Mouse (Mus musculus) erythroblast, embryonic 14.5 days (primary cell): Measurements from ENCODE around the gene Rhobtb1. TPM values are rescaled to one million over a fixed set of nuclear protein-coding genes. Genes with fewer than 3 reads are reported as not detected.

Experiments
- H3K27me3 ChIP-seq: 2 replicates; pipeline ENCODE4 v1.6.1; 2012; ENCODE audit warnings: inconsistent platforms; ENCODE audit not compliant: control insufficient read depth
- H3K36me3 ChIP-seq: 2 replicates; pipeline ENCODE4 v1.6.1; 2012; ENCODE audit warnings: mild to moderate bottlenecking, inconsistent platforms; ENCODE audit not compliant: control insufficient read depth
- H3K4me1 ChIP-seq: 2 replicates; pipeline ENCODE4 v1.6.1; 2012; ENCODE audit warnings: inconsistent platforms; ENCODE audit not compliant: control insufficient read depth
- H3K4me3 ChIP-seq: replicated peaks from 2 replicates; pipeline ENCODE3; 2012; ENCODE audit warnings: moderate library complexity, mild to moderate bottlenecking, inconsistent platforms
- H3K9me3 ChIP-seq: 2 replicates; pipeline ENCODE4 v1.6.1; 2012; ENCODE audit warnings: low read length, inconsistent platforms, mixed read lengths; ENCODE audit not compliant: control insufficient read depth
- GATA1 ChIP-seq: IDR thresholded peaks from 2 replicates; pipeline ENCODE4 v1.6.1; 2012; ENCODE audit warnings: low read length, inconsistent platforms, mixed read lengths
- TAL1 ChIP-seq: IDR thresholded peaks from 3 replicates; pipeline ENCODE4 v1.6.1; 2012; ENCODE audit warnings: low read length, inconsistent platforms, mixed read lengths
- polyA plus RNA-seq: library from polyadenylated mRNA; stranded (reverse); fragments of >175 nt; gene quantifications from 2 replicates; pipeline ENCODE4 v1.2.3, GENCODE M21; 2012

The Rhobtb1 gene
- polyA plus RNA-seq, 1 experiment = 0.03 TPM

GRCm38 (mm10) chr10:69221955-69222354 is 70.7 kb downstream of the Rhobtb1 start:
- Histone ChIP-seq H3K4me3 (no peak overlapping the region), H3K27me3 (no peaks in the 10 kb centered on the region), H3K4me1 (peaks cover 5% of the 10 kb centered on the region), H3K9me3 (no peaks in the 10 kb centered on the region), H3K36me3 (no peaks in the 10 kb centered on the region; the same call in 1 of the 2 replicates)
- no peak for TF ChIP-seq GATA1
- no peak for TF ChIP-seq TAL1

GRCm38 (mm10) chr10:69223232-69223631 is 72.0 kb downstream of the Rhobtb1 start:
- peaks cover 5% of the 10 kb centered on the region for H3K4me1 ChIP-seq
- H3K9me3 ChIP-seq = no peaks in the 10 kb centered on the region
- H3K27me3 ChIP-seq = no peaks in the 10 kb centered on the region
- TF ChIP-seq TAL1 (no peak), GATA1 (no peak)
- no peaks in the 10 kb centered on the region; the same call in 1 of the 2 replicates for H3K36me3 ChIP-seq
- H3K4me3 ChIP-seq = no peak overlapping the region

GRCm38 (mm10) chr10:69224276-69224675 is 73.0 kb downstream of the Rhobtb1 start:
- Histone ChIP-seq H3K4me3 (no peak overlapping the region), H3K9me3 (no peaks in the 10 kb centered on the region), H3K36me3 (no peaks in the 10 kb centered on the region; the same call in 1 of the 2 replicates), H3K4me1 (peaks cover 4% of the 10 kb centered on the region), H3K27me3 (no peaks in the 10 kb centered on the region)
- TF ChIP-seq GATA1 (no peak), TAL1 (no peak)

GRCm38 (mm10) chr10:69225471-69225870 is 74.2 kb downstream of the Rhobtb1 start:
- Histone ChIP-seq H3K4me1 (peaks cover 2% of the 10 kb centered on the region; the same call in 1 of the 2 replicates), H3K9me3 (no peaks in the 10 kb centered on the region), H3K36me3 (no peaks in the 10 kb centered on the region; the same call in 1 of the 2 replicates), H3K27me3 (no peaks in the 10 kb centered on the region), H3K4me3 (no peak overlapping the region)
- TF ChIP-seq GATA1 (no peak), TAL1 (no peak)

- no peaks in the 10 kb centered on the region for H3K9me3 ChIP-seq
- H3K27me3 ChIP-seq = no peaks in the 10 kb centered on the region
- H3K36me3 ChIP-seq = no peaks in the 10 kb centered on the region; the same call in 1 of the 2 replicates
- H3K4me1 ChIP-seq = peaks cover 2% of the 10 kb centered on the region; the same call in 1 of the 2 replicates
- no peak overlapping the region for H3K4me3 ChIP-seq
- TF ChIP-seq TAL1 = no peak
Measured at GRCm38 (mm10) chr10:69225951-69226350, 74.7 kb downstream of the Rhobtb1 start.

- no peaks in the 10 kb centered on the region; the same call in 1 of the 2 replicates for H3K36me3 ChIP-seq
- H3K4me1 ChIP-seq = no peaks in the 10 kb centered on the region
- H3K27me3 ChIP-seq = no peaks in the 10 kb centered on the region
- H3K4me3 ChIP-seq = no peak overlapping the region
- peaks cover 16% of the 10 kb centered on the region for H3K9me3 ChIP-seq
- no peak for TF ChIP-seq TAL1
- TF ChIP-seq GATA1 = no peak
Measured at GRCm38 (mm10) chr10:69237185-69237584, 86.0 kb downstream of the Rhobtb1 start.

- Histone ChIP-seq H3K4me1 (no peaks in the 10 kb centered on the region), H3K9me3 (peaks cover 16% of the 10 kb centered on the region), H3K4me3 (no peak overlapping the region), H3K27me3 (no peaks in the 10 kb centered on the region), H3K36me3 (no peaks in the 10 kb centered on the region; the same call in 1 of the 2 replicates)
- TF ChIP-seq TAL1 = no peak
- TF ChIP-seq GATA1 = no peak
Measured at GRCm38 (mm10) chr10:69237781-69238180, 86.5 kb downstream of the Rhobtb1 start.

GRCm38 (mm10) chr10:69238311-69238710 is 87.1 kb downstream of the Rhobtb1 start:
- Histone ChIP-seq H3K27me3 (no peaks in the 10 kb centered on the region), H3K4me3 (no peak overlapping the region), H3K4me1 (no peaks in the 10 kb centered on the region), H3K36me3 (no peaks in the 10 kb centered on the region; the same call in 1 of the 2 replicates), H3K9me3 (peaks cover 16% of the 10 kb centered on the region)
- TF ChIP-seq TAL1 = no peak

- Histone ChIP-seq H3K4me3 (no peak overlapping the region), H3K4me1 (no peaks in the 10 kb centered on the region), H3K9me3 (peaks cover 16% of the 10 kb centered on the region), H3K36me3 (no peaks in the 10 kb centered on the region; the same call in 1 of the 2 replicates), H3K27me3 (no peaks in the 10 kb centered on the region)
- TF ChIP-seq TAL1 = no peak
- no peak for TF ChIP-seq GATA1
Measured at GRCm38 (mm10) chr10:69240530-69240929, 89.3 kb downstream of the Rhobtb1 start.

- H3K36me3 ChIP-seq = no peaks in the 10 kb centered on the region; the same call in 1 of the 2 replicates
- TF ChIP-seq GATA1 (no peak), TAL1 (no peak)
- no peaks in the 10 kb centered on the region for H3K27me3 ChIP-seq
- H3K4me1 ChIP-seq = no peaks in the 10 kb centered on the region
- no peaks in the 10 kb centered on the region for H3K9me3 ChIP-seq
- H3K4me3 ChIP-seq = no peak overlapping the region
Measured at GRCm38 (mm10) chr10:69245151-69245550, 93.9 kb downstream of the Rhobtb1 start.
